Mouse (Mus musculus): ENCODE measurements at regions not wholly inside any gene's neighbourhood (a gene's known extent, or its start where the extent isn't known, plus 50 kb on each side); places are given as distances from the start of the nearest gene placed in this dataset.

GRCm38 (mm10) chr16:39102151-39102550, 209.7 kb downstream of the Igsf11 start:
- Histone ChIP-seq H3K9me3 (replicated peaks; ENCODE audit: low read length) (no peaks in the 10 kb centered on the region), H3K4me3 (replicated peaks; ENCODE audit: low read depth, low read length) (no peak overlapping the region)
- ATAC-seq (replicated peaks; ENCODE audit: low FRiP score, low read depth): no peak

GRCm38 (mm10) chr16:39103360-39104095, 211.1 kb downstream of the Igsf11 start:
- 56% methylated on average over 9 of the region's 9 CpGs for WGBS
- no peak overlapping the region for H3K4me3 ChIP-seq (replicated peaks; ENCODE audit: low read depth, low read length)
- no peak for ATAC-seq (replicated peaks; ENCODE audit: low FRiP score, low read depth)
- no peak for TF ChIP-seq CTCF (IDR thresholded peaks at IDR 0.05; ENCODE audit: low read depth)
- no peak overlapping the region for H3K4me2 ChIP-seq (ENCODE audit: low read length)
- no peaks in the 10 kb centered on the region for H3K4me1 ChIP-seq (replicated peaks; ENCODE audit: insufficient read depth, low read length)
- no peak overlapping the region for H3K27ac ChIP-seq
- H3K9me3 ChIP-seq (replicated peaks; ENCODE audit: low read length): no peaks in the 10 kb centered on the region
- DNase-seq (ENCODE audit: low spot score): no peak
- no peaks in the 10 kb centered on the region for H3K27me3 ChIP-seq (ENCODE audit: insufficient read depth, low read length)
- H3K36me3 ChIP-seq (ENCODE audit: insufficient read depth, low read length): no peaks in the 10 kb centered on the region
- no peak overlapping the region for H3K9ac ChIP-seq (ENCODE audit: low read depth, low read length)

More at GRCm38 (mm10) chr16:39102151-39102550, 209.7 kb downstream of the Igsf11 start:
- DNase-seq (ENCODE audit: low spot score): no peak
- Histone ChIP-seq H3K36me3 (ENCODE audit: insufficient read depth, low read length) (no peaks in the 10 kb centered on the region), H3K27me3 (ENCODE audit: insufficient read depth, low read length) (no peaks in the 10 kb centered on the region), H3K4me1 (replicated peaks; ENCODE audit: insufficient read depth, low read length) (no peaks in the 10 kb centered on the region), H3K9ac (ENCODE audit: low read depth, low read length) (no peak overlapping the region), H3K4me2 (ENCODE audit: low read length) (no peak overlapping the region), H3K27ac (no peak overlapping the region)
- TF ChIP-seq CTCF (IDR thresholded peaks at IDR 0.05; ENCODE audit: low read depth): no peak
- WGBS: 45% methylated on average over 6 of the region's 6 CpGs

- no peaks in the 10 kb centered on the region for H3K9me3 ChIP-seq (replicated peaks; ENCODE audit: low read length)
- H3K36me3 ChIP-seq (ENCODE audit: insufficient read depth, low read length): no peaks in the 10 kb centered on the region
- H3K27me3 ChIP-seq (ENCODE audit: insufficient read depth, low read length): no peaks in the 10 kb centered on the region
- H3K9ac ChIP-seq (ENCODE audit: low read depth, low read length): no peak overlapping the region
- peak overlapping the region; percentile 16; the same call in 1 of the 2 replicates for H3K4me3 ChIP-seq (replicated peaks; ENCODE audit: low read depth, low read length)
- peak overlapping the region; percentile 64 for H3K4me2 ChIP-seq (ENCODE audit: low read length)
- H3K27ac ChIP-seq: no peak overlapping the region
- DNase-seq (ENCODE audit: low spot score) (peak; percentile 82), ATAC-seq (replicated peaks; ENCODE audit: low FRiP score, low read depth) (no peak)
- H3K4me1 ChIP-seq (replicated peaks; ENCODE audit: insufficient read depth, low read length): no peaks in the 10 kb centered on the region
- WGBS: 16% methylated on average over 15 of the region's 15 CpGs
- peak; percentile 76 for TF ChIP-seq CTCF (IDR thresholded peaks at IDR 0.05; ENCODE audit: low read depth)
These were observed 217.0 kb downstream of the Igsf11 start for GRCm38 (mm10) chr16:39109383-39110033.

- H3K36me3 ChIP-seq (ENCODE audit: insufficient read depth, low read length): no peaks in the 10 kb centered on the region
- DNase-seq (ENCODE audit: low spot score): no peak
- H3K27ac ChIP-seq: no peak overlapping the region
- ATAC-seq (replicated peaks; ENCODE audit: low FRiP score, low read depth): no peak
- H3K4me3 ChIP-seq (replicated peaks; ENCODE audit: low read depth, low read length): no peak overlapping the region
- no peaks in the 10 kb centered on the region for H3K9me3 ChIP-seq (replicated peaks; ENCODE audit: low read length)
- 0 out of 2 replicates have a peak overlapping the region, but pooled peaks have one; percentile 64 for H3K4me2 ChIP-seq (ENCODE audit: low read length)
- no peak for TF ChIP-seq CTCF (IDR thresholded peaks at IDR 0.05; ENCODE audit: low read depth)
- H3K27me3 ChIP-seq (ENCODE audit: insufficient read depth, low read length): no peaks in the 10 kb centered on the region
- H3K9ac ChIP-seq (ENCODE audit: low read depth, low read length): no peak overlapping the region
- H3K4me1 ChIP-seq (replicated peaks; ENCODE audit: insufficient read depth, low read length): no peaks in the 10 kb centered on the region
- 92% methylated on average over 5 of the region's 5 CpGs for WGBS
These were observed 217.6 kb downstream of the Igsf11 start for GRCm38 (mm10) chr16:39110089-39110488.

GRCm38 (mm10) chr16:39118059-39118458, 225.6 kb downstream of the Igsf11 start:
- H3K4me3 ChIP-seq (replicated peaks; ENCODE audit: low read depth, low read length): no peak overlapping the region
- no peak for ATAC-seq (replicated peaks; ENCODE audit: low FRiP score, low read depth)

GRCm38 (mm10) chr16:39119811-39120210, 227.3 kb downstream of the Igsf11 start:
- no peak overlapping the region for H3K27ac ChIP-seq
- no peak for ATAC-seq (replicated peaks; ENCODE audit: low FRiP score, low read depth)
- DNase-seq (ENCODE audit: low spot score): peak; percentile 36

More at GRCm38 (mm10) chr16:39118059-39118458, 225.6 kb downstream of the Igsf11 start:
- H3K9me3 ChIP-seq (replicated peaks; ENCODE audit: low read length): no peaks in the 10 kb centered on the region
- H3K9ac ChIP-seq (ENCODE audit: low read depth, low read length): no peak overlapping the region
- no peak overlapping the region for H3K4me2 ChIP-seq (ENCODE audit: low read length)
- no peaks in the 10 kb centered on the region for H3K4me1 ChIP-seq (replicated peaks; ENCODE audit: insufficient read depth, low read length)
- no peaks in the 10 kb centered on the region for H3K36me3 ChIP-seq (ENCODE audit: insufficient read depth, low read length)
- WGBS: 94% methylated on average over 3 of the region's 3 CpGs
- no peak for DNase-seq (ENCODE audit: low spot score)
- no peaks in the 10 kb centered on the region for H3K27me3 ChIP-seq (ENCODE audit: insufficient read depth, low read length)
- no peak overlapping the region for H3K27ac ChIP-seq
- TF ChIP-seq CTCF (IDR thresholded peaks at IDR 0.05; ENCODE audit: low read depth): no peak

More at GRCm38 (mm10) chr16:39119811-39120210, 227.3 kb downstream of the Igsf11 start:
- Histone ChIP-seq H3K9me3 (replicated peaks; ENCODE audit: low read length) (no peaks in the 10 kb centered on the region), H3K4me3 (replicated peaks; ENCODE audit: low read depth, low read length) (no peak overlapping the region), H3K27me3 (ENCODE audit: insufficient read depth, low read length) (no peaks in the 10 kb centered on the region), H3K4me1 (replicated peaks; ENCODE audit: insufficient read depth, low read length) (0 out of 2 replicates have a peak, but pooled peaks cover 3% of the 10 kb centered on the region), H3K9ac (ENCODE audit: low read depth, low read length) (no peak overlapping the region), H3K36me3 (ENCODE audit: insufficient read depth, low read length) (no peaks in the 10 kb centered on the region), H3K4me2 (ENCODE audit: low read length) (no peak overlapping the region)
- no peak for TF ChIP-seq CTCF (IDR thresholded peaks at IDR 0.05; ENCODE audit: low read depth)
- WGBS: 20% methylated on average over 4 of the region's 4 CpGs

All from kidney, postnatal 0 days (tissue).